Mouse (Mus musculus): ENCODE measurements around the gene Shank2.

GRCm38 (mm10) chr7:144137827-144138226 lies 136.1 kb downstream of the Shank2 start:
- TF ChIP-seq EP300 (optimal IDR thresholded peaks at IDR 0.05) (no peak), CTCF (IDR thresholded peaks at IDR 0.05; ENCODE audit: low read depth) (no peak)
